Mouse (Mus musculus) naive thymus-derived CD4-positive, alpha-beta T cell, adult 2 months (primary cell): ENCODE measurements at regions not wholly inside any gene's neighbourhood (a gene's known extent, or its start where the extent isn't known, plus 50 kb on each side); places are given as distances from the start of the nearest gene placed in this dataset.

Source experiments
- DNase-seq: peaks from one replicate; pipeline ENCODE4 v3.0.0-alpha.2; 2011; ENCODE audit warnings: low read depth

DNA sequence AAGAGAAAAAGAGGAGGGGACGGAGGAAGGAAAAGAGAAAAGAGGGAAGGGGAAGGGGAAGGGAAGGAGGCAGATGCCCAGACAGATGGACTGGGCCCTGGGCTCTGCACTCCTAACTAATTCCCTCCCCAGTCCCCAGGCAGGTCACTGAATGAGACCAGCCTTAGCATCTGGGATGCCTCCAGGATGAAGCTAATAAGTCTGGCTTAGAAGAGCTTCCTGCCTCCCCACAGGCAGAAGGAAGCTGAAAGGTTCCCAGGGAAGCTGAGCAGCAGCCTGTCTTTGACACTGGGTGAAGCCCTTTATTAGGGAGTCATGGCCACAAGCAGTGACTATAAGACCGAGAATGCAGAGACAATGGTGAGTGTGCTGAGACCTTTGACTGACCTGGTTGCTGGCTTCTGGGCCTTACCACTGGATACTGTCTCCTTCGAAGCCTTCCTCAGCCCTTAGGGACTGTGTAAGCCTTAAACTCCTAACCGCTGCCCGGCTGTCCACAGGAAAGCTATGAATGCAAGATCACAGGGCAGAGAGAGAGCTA lies 76.7 kb upstream of the Bod1 start:
- no peak for DNase-seq

DNA sequence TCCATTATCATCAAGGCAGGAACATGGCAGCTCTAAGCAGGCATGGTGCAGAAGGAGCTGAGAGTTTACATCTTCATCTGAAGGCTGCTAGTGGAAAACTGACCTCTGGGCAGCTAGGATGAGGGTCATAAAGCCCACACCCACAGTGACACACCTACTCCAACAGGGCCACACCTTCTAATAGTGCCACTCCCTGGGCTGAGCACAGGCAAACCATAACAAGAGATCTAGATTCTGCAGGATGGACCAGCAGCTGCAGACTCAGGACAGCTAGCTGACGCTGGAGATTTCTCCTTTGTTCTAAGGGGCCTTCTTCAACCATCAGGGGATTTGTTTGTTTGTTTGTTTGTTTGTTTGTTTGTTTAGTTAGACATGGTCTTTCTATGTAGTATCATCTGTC lies 79.6 kb upstream of the Bod1 start:
- no peak for DNase-seq

DNA sequence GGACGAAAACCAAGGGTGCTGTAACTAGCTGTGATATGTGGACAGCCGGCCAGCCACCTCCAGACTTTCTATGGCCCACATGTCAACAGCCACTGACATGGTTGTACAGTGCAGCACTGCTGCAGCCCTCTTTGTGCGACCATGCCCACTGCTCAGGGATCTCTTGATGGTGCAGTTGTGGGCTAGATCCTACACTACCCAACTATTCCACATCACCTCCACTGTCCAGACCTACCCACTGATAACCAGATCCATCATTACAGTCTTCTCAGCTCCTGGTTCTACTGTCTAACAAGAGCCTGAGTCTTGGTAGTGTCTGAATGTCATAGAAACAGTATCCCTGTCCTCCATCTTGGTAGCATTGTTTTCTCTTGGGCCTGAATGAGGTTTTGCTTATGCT lies 81.5 kb upstream of the Bod1 start:
- DNase-seq: no peak

DNA sequence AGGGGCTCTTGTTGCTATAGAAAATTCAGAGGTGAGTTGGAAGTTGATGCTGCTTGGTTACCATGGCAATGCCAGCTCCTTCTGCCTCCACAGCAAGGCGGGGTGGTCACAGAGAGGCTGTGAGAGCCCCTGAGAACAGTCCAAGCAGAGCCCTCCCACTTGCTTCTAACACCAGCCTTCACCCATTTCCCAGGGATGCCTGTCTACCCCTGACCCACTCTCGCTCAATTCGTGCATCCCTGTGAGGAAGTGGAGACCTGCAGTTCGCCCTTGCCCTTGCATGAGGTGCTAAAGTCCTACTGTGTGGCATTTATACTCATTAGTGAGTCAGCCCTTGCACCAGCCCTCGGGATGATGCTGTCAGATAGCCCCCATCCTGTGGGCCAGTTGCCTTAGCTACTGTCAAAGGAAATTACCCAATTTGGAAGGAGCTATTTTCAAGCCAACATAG lies 82.1 kb upstream of the Bod1 start:
- DNase-seq: no peak

DNA sequence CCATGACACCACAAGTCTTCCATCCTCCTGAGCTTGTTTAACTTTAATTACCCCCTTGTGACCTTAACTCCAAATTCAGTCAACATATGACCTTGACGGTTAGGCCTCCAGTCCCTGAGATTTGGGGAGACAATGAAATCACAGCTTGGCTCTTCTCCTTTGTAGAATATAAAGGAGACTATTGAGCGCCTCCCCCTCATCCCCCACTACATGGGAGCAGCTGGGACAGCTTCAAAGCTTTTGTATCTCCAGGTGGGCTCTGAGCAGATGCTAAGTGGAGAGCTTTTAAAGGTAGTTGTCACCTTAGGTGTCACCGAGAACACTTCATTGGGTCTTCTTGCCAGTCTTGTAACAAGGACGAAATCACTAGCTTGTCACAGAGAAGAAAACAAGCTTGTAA lies 82.7 kb upstream of the Bod1 start:
- DNase-seq: no peak

DNA sequence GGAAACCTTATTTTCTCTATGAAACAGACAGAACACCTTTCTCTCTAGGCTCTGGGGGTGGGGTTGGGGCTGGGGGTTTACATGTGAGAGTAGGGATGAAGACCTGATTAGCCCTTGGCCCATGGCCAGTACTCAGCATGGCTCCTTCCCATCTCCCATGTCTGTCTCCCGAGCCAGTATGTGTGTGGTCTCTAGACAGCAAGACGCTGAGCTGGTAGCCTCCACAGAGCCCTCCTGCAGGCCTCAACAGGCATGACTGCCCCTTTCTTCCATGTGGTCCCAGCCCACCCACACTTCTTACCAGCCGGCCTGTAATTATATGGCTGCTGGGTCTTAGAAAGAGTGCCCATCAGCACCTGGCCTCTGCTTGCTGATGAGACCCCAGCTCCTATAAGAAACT lies 84.2 kb upstream of the Bod1 start:
- DNase-seq: no peak

DNA sequence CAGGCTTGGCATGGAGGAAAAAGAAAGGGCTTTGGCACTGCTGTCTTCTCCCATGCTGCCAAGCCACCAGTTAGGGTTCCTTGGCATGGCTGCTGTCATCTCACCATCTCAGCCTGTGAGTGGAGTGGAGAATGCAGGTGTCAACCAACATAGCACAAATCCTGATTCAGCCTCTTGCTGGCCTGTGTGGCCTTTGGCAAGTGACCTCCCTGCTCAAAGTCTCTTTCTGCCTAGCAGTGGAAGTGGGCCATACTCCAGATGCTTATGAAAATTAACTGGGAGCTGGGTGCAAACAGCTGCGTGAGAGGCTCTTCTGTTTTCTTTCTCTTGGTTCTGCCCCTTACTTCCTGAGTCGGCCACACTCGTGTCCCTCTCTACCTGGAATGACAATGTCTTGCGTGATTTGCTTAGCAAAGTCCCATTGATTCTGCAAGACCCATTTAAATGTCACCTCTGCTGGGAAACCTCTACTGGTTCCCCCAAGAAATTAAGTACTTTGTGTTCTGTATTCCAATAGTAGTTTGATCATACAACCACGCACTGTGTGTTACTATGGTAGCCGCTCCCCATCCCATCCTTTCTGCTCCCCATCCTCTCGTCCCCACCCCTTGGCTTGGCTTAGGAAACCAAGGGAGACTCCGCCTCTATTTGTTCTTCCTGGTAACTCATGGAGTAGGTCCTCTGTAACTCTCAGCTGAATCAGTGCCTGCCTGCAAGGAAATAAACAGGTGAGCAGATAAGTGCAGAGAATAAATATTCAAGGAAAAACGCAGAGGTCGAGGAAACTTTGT lies 84.9 kb upstream of the Bod1 start:
- DNase-seq: no peak

DNA sequence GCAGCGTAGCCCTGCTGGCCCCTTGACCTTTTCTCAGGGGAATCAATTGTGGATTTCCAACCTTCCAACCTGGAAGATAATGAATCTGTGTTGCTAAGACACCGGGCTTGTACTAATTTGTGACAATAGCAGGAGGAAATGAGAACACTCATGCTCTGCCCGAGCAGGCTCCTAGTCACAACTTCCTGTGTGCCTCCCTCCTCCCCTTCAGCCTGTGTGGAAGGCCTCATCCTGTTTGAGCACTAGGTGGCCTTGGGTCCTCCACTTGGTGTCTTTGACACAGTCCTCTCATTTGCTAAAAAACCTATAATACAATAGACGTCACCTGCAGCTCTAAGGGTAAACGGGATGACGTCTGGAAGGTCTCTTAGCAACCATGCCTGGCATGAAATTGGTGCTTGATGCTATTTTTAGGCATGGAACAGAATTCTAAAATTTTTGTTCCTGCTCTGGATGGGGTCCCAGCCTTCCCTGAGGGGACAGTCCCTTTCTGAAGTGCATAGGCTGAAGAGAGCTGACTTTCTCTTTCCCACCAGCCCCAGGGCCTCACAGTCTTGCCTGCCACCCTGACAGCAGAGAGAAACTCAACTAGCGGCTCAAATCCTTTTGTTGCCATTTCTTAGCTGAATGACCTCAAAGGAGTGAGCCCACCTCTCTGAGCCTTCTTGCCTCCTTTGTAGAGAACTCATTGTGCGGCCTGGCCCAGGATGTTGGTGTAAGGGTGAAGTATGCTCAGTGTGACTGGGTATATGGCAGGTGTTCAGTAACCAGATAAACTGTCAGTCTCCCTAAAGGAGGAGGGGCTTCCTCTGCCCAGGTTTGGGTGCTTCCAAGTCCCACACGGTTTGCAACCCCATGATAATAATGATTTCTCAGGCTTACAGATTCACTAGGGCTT lies 88.4 kb upstream of the Bod1 start:
- DNase-seq: peak; percentile 84

DNA sequence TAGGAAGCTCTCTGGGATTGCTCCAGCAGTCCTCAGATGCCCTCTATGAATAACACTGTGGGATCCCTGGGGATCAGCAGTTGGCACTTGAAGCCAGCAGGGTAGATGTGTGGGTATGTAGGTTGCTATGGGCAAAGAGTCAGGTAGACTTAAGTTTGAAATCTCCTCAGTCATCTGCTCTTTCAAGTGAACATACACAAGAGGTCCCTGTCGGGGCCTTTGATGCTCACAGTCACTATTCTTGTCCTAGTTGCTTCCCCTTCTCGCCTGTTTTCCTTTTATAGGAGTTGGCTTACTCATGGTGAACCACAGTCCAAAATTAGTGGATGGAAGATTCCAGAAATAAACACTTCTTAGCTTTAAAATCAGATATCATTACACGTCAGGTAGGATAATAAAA lies 92.2 kb upstream of the Bod1 start:
- no peak for DNase-seq

DNA sequence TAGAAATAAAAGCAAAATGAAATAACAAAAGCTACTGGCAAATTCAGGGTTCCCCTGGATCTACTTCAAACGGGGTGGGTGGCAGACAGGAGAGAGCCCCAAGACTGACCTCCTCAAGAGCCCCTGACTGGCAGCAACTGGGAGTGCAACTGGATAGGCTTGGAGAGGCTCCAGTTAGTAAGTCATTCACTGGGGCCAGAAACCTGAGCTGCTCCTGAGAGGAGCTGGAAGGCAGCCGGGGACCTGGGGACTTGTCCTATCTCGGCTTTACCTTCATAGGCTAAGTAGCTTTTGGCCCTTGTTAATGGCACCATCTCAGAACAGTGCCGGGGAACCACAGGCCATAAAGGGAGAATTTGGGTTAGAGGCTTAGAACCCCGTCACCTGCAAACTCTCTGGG lies 94.6 kb upstream of the Bod1 start:
- DNase-seq: no peak

DNA sequence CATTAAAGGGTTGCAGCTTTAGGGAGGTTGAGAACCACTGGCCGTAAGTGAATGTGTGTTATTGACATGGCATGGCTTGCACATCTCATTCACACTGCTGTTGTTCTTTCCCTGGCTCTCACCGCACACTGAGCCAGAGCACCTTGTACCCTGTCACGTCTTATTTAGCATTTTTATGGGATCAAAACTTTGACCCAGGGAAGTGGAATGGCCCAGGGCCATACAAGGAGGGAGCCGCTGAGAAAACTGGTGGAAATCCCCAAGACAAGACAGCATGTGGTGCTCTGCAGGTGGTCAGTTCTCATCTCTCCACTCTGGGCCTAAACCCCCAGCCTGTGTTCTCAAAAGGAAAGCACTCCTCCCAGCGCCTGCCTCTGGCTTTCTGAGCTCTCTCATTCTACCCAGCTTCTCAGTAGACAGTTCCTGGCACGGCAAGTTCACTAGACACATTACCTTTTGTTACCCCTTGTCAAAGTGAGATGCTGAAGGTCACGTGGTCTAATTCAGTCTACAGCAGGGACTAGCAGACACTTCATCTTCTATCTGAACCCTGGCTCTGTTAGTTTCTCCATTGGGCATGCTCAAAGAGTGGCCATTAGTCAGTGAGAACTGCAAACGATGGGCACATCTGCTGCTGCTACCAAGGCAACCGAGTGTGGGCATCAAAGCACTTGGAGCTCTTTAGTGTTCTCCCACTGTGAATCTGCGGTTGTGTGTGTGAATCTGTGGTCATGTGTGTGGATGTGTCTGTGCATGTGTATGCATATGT lies 96.2 kb upstream of the Bod1 start:
- DNase-seq: no peak

DNA sequence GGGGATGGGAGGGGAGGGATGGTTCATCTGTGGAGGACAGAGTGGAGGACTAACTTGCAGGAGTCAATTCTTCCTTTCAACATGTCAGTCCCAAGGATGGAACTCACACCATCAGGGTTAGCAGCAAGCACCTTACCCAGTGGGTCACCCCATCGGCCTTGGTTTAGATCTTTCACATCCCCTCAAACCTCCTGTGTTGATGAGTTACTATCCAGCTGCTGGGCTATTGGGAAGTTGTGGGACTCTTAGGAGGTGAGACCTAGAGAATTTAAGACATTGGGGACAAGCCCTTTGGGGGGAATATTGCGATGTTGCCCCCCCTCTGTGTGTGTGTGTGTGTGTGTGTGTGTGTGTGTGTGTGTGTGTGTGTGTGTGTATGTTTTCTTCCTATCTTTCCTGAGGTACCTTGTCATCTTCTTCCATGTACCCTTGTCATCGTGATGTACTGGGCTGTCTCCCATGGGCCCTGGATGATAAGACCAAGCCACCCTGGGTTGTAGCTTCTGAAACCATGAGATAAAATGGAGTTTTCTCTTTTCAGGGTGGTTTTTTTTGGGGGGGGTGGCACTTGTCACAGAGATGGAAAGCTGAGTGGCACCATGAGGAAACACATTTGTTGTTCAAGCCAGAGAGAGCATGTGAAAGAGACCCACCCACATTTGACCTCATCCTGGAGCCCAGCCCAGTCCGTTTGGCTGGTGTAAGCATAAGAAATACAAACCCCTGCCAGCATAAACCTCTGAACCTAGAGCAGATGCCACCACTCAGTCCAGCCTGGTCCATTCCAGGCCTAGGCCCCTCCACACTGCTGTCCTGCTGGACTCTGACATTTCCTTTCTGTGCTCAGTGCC lies 98.3 kb upstream of the Bod1 start:
- no peak for DNase-seq

DNA sequence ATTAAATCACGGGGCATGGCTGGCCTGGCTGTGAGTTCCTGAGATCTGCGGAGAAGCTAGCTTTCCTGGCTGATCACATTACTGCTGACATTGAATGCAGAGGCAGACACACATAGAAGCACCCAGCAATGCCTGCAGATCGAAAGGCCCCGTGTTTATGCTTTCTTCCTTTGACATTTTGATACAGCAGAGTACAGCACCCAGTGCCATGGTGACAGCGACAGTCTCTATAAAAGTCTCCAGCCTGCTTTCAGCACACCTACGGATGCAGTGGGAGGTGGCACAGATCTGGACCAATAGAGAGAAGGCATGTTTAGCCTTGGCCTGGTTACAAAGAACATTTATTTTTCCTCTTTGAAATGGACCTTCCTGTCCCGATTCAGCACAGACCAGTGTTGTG lies 99.2 kb upstream of the Bod1 start:
- DNase-seq: no peak

DNA sequence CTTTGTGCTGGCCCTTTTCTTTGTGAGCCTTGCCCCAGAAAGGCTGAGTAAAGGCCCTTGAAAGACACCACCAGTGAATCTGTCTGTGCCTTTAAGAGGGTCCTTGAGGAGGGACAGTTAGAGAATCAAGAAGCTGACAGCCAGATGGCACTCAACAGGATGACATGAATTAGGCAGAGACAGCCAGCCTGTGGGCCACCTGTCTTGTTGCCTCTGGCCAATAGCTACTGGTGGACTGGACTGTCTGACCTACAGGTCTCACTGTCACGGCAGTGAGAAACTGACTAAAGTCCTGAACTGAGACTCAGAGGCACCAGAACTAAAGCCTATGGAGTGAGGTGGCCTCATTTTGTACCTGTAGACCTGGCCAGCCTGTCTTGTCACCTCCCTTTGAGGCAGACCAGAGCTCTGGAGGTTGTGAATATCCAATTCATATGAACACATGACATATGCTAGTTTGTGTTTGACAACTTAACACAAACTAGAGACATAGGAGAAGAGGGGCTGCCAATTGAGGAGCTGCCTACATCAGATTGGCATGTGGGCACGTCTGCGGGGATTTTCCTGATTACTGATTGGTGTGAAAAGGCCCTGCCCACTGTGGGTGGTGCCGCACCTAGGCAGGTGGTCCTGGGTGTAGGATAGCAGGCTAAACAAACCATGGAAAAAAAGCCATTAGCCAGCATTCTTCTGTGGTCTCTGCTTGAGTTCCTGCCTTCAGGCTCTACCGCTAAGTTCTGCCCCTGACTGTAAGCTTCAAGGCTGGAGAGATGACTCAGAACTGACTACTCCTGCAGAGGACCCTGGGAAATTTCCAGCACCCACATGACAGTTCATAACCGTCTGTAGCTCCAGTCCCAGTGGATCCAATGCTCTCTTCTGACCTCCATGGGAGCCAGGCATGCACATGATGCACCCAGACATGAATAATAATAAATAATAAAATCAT lies 100.1 kb upstream of the Bod1 start:
- no peak for DNase-seq

DNA sequence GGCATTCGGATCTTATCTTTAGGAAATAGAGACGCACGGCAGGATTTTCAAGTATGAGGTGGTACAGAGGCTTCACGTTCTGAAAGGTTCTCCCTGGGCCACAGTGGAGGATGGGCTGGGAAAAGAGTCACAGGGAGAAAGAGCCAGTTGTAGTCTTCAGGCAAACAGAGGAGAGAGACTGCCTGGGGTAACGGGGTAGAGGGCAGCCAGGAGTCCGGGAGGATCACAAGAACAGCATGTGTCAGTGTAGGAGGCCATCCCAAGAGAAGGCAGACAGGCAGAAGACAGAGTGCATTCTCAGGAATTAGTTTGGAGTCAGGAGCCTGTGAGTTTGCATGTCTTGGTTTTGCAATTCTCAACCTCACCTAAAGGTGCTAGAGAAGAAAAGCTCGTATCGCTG lies 94.5 kb upstream of the Cpeb4 start:
- DNase-seq: no peak

DNA sequence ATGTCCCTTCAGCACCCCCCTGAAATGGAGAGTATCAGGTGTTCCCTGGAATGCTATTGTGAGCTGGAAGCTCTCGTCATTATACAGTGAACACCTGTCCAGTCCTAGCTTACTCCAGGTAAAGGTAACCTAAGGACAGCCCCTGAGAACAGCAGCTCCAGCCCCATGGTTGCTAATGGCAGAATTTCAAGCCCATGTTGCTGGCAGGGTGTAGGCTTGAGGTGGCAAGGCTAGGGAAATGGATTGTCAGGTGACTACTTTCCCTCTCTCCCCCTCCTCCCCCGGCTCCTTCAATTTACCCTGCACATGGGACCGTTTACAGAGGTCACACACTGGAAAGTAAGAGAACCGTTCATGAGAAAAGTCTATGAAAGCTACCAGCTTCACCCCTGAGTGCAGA lies 93.2 kb upstream of the Cpeb4 start:
- no peak for DNase-seq

DNA sequence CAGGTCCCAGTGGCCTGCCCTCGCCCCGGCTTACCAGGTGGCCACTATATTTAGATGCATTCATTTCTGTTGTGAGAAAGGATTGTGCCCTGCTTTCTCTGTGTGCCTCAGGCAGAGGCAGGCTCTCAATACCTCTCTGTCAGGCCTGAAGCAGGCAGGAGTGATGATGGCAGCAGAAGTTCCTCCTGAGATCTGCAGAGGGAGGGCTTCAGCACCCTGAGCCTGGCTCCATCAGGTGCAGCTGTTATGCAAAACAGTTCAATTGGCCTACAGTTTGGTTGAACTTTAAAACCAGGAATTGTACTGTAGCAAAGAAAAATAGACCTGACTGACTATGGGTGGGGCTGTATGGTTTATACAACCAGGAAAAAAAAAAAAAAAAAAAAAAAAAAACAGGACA lies 92.7 kb upstream of the Cpeb4 start:
- DNase-seq: no peak

DNA sequence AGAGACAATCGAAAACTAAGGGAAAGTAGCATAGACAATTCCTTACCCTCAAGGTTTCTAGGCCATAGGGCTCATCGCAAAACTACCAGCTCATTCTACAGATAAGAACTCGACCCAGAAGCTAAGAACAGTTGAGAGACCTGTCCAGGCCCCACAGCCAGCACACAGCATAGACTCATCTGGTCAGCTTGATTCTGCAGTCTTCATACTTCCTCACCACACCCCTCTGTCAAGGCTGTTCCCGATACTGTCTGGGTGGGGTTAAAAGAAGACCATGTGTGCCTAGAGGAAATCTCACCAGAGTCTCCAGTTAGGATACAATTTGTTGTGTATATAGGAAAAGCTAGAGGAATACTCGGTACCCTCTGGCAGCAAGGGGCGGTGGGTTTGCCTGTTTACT lies 91.0 kb upstream of the Cpeb4 start:
- no peak for DNase-seq

DNA sequence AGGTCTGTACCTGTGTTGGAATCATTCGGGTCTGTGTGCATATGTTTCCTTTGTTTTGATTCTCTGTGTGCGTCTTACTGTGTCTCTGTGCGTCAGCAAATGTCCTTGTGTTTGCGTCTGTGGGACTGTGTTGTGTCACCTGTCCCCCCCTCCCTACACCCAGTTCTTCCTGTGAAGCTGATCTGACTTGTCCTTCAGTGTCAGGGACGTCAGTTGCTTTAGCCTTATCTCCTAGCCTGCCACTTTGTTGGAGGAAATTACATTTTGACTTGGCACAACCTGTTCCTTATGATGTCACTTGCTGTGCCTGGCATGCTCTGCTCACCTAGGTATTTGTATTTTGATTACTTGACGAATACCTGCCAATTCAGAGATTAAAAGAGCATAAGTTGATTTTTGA lies 90.4 kb upstream of the Cpeb4 start:
- no peak for DNase-seq

DNA sequence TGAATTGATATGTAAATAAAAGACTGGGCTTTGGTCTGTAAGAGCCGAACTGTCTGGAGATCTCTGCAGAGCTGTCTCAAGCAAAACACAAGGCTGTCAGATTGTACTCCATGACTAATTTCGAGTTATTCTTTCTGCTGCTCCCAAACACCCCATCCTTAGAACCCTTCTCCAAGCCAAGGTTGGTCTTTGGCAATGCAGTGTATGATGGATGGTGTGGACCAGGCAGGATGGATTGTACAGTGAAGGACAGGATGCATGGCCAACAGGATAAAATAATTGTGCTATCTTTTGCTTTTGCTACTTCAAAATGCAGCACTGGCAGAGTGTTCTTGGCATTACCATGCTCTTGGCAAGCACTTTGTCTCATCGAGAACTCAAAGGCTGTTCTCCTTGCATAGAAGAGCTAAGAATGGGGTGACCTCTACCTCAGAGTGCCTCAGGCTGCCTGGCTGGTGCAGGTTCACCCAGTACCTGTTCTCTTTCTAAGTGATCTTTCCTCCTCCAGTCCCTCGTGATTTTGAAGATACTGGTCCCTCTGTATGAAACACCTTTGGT lies 88.4 kb upstream of the Cpeb4 start:
- DNase-seq: no peak
